9 mouse cellular contexts compared by ENCODE assay signal in the genomic region with DNA sequence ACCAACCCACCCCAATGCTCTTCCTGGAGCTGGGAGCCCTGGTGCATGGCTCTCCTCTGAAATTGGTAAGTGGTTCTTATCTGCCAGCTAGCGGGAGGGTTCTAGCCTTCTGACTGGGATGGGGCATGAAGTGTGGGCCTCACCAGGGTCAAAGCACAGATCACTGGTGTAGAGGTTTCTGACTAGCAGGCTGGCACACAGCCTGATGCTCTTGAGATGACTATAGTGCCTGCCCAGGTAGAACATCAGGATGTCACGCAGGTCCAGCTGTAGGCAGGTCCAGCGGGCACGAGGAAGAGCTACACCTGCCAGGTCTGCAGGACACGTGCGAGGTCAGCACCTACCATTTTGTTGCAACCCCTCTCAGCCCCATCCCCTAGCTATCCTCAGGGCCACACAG. TPM values are rescaled to one million over a fixed set of nuclear protein-coding genes. Genes with fewer than 3 reads are reported as not detected.
DNase-seq lines count a peak whose midpoint lies in the region; ATAC-seq lines count a peak whose summit lies in the region.
"Had no signal": no experiment of that assay in that cellular context is flagged by ENCODE, and none has a peak within 500 bp of the region (broad histone marks: within the 10 kb centered on the region; RNA-seq: fewer than 3 reads in every experiment).

No protein-coding gene starts in this region.

- peak overlapping the region; percentile 83; the same call in 1 of the 2 replicates for H3K9ac ChIP-seq in liver, embryonic 11.5 days (ENCODE audit: low read depth, low read length)
- H3K9ac ChIP-seq in limb, embryonic 13.5 days = peak overlapping the region; percentile 87
- H3K9ac ChIP-seq in stomach, embryonic 14.5 days (replicated peaks; ENCODE audit: low read depth, low read length) = peak overlapping the region; percentile 73; the same call in 1 of the 2 replicates

- 90% methylated on average over 6 of the region's 6 CpGs for WGBS in liver, embryonic 11.5 days
- WGBS in forebrain, embryonic 10.5 days = 95% methylated on average over 6 of the region's 6 CpGs
- WGBS in limb, embryonic 13.5 days = 89% methylated on average over 6 of the region's 6 CpGs
- WGBS in stomach, embryonic 14.5 days = 90% methylated on average over 6 of the region's 6 CpGs

- no peak for ATAC-seq in liver, embryonic 11.5 days (replicated peaks; ENCODE audit: low FRiP score)
- no peak for ATAC-seq in limb, embryonic 13.5 days (ENCODE audit: low FRiP score, low read depth)
- no peak for ATAC-seq in stomach, embryonic 14.5 days (ENCODE audit: insufficient number of reproducible peaks, insufficient read depth, low FRiP score, low read depth)

- no peaks in the 10 kb centered on the region for H3K9me3 ChIP-seq in liver, embryonic 11.5 days (ENCODE audit: control insufficient read depth, low read length)
- no peaks in the 10 kb centered on the region for H3K9me3 ChIP-seq in forebrain, embryonic 10.5 days
- H3K9me3 ChIP-seq in limb, embryonic 13.5 days = no peaks in the 10 kb centered on the region
- no peaks in the 10 kb centered on the region for H3K9me3 ChIP-seq in stomach, embryonic 14.5 days (ENCODE audit: control insufficient read depth, low read depth, low read length)

- peak overlapping the region; percentile 65 for H3K4me3 ChIP-seq in liver, embryonic 11.5 days (ENCODE audit: low read depth, low read length)
- H3K4me3 ChIP-seq in forebrain, embryonic 10.5 days = peak overlapping the region; percentile 84
- H3K4me3 ChIP-seq in limb, embryonic 13.5 days = peak overlapping the region; percentile 72
- H3K4me3 ChIP-seq in stomach, embryonic 14.5 days (ENCODE audit: low read depth, low read length) = no peak overlapping the region; the same call in 1 of the 2 replicates

- H3K36me3 ChIP-seq in liver, embryonic 11.5 days (ENCODE audit: control insufficient read depth, insufficient read depth, low read length) = peaks cover 5% of the 10 kb centered on the region; the same call in 1 of the 2 replicates
- H3K36me3 ChIP-seq in forebrain, embryonic 10.5 days (replicated peaks) = peaks cover 45% of the 10 kb centered on the region
- H3K36me3 ChIP-seq in limb, embryonic 13.5 days = peaks cover 11% of the 10 kb centered on the region
- no peaks in the 10 kb centered on the region for H3K36me3 ChIP-seq in stomach, embryonic 14.5 days (ENCODE audit: control insufficient read depth, insufficient read depth, low read length)

- peaks cover 19% of the 10 kb centered on the region for H3K4me1 ChIP-seq in liver, embryonic 11.5 days (replicated peaks; ENCODE audit: control insufficient read depth, insufficient read depth, low read length)
- peaks cover 32% of the 10 kb centered on the region for H3K4me1 ChIP-seq in forebrain, embryonic 10.5 days
- peaks cover 18% of the 10 kb centered on the region for H3K4me1 ChIP-seq in limb, embryonic 13.5 days
- H3K4me1 ChIP-seq in stomach, embryonic 14.5 days (ENCODE audit: control insufficient read depth, insufficient read depth, low read length) = peaks cover 7% of the 10 kb centered on the region

- H3K27me3 ChIP-seq in liver, embryonic 11.5 days (replicated peaks; ENCODE audit: control insufficient read depth, insufficient read depth, low read length) = no peaks in the 10 kb centered on the region
- H3K27me3 ChIP-seq in forebrain, embryonic 10.5 days (ENCODE audit: poor library complexity, severe bottlenecking) = no peaks in the 10 kb centered on the region
- H3K27me3 ChIP-seq in limb, embryonic 13.5 days = no peaks in the 10 kb centered on the region
- no peaks in the 10 kb centered on the region for H3K27me3 ChIP-seq in stomach, embryonic 14.5 days (ENCODE audit: control insufficient read depth, insufficient read depth, low read length)

- H3K4me2 ChIP-seq in liver, embryonic 11.5 days = peak overlapping the region; percentile 91
- peak overlapping the region; percentile 91 for H3K4me2 ChIP-seq in limb, embryonic 13.5 days (replicated peaks)
- H3K4me2 ChIP-seq in stomach, embryonic 14.5 days (replicated peaks; ENCODE audit: low read depth, low read length) = peak overlapping the region; percentile 93

- no peak overlapping the region for H3K27ac ChIP-seq in liver, embryonic 11.5 days (ENCODE audit: low read depth, low read length)
- H3K27ac ChIP-seq in forebrain, embryonic 10.5 days = peak overlapping the region; percentile 94
- H3K27ac ChIP-seq in limb, embryonic 13.5 days = no peak overlapping the region
- H3K27ac ChIP-seq in stomach, embryonic 14.5 days (ENCODE audit: low read length) = no peak overlapping the region

- no peak for DNase-seq in liver, embryonic 11.5 days (ENCODE audit: low spot score)
- DNase-seq in liver = no peak
- DNase-seq in forebrain, embryonic 10.5 days (ENCODE audit: extremely low spot score, low spot score) = no peak
- no peak for DNase-seq in layer of hippocampus, adult 9-11 months
- no peak for DNase-seq in c-Kit-positive CD71-positive TER-119-positive erythroid progenitor cells, embryonic 14.5 days (ENCODE audit: low spot score)
- no peak for DNase-seq in spleen, adult 18-20 months
- DNase-seq: thymus, postnatal 14 days had no signal

RNA-seq across cellular contexts. Expression of gene Wdr90, which starts 1.1 kb away (rescaled TPM):
- 22.2 and 25.7 TPM in 2 replicates for polyA plus RNA-seq in liver, embryonic 11.5 days (2014; fragmentation: Nextera tagmentation; extraction: Ambion mirVana)
- polyA plus RNA-seq in forebrain, embryonic 10.5 days (2016; fragmentation: Nextera tagmentation; extraction: Ambion mirVana) = 63.3 and 73.0 TPM in 2 replicates
- polyA plus RNA-seq in limb, embryonic 13.5 days (2015; fragmentation: Nextera tagmentation; extraction: Ambion mirVana) = 24.9 and 26.2 TPM in 2 replicates
- 20.1 and 22.5 TPM in 2 replicates for polyA plus RNA-seq in stomach, embryonic 14.5 days (2014; fragmentation: Nextera tagmentation; extraction: Ambion mirVana)

RNA-seq across cellular contexts. Expression of gene Mcrip2, which starts 8.3 kb away (rescaled TPM):
- polyA plus RNA-seq in liver, embryonic 11.5 days (2014; fragmentation: Nextera tagmentation; extraction: Ambion mirVana) = 96.5 and 110 TPM in 2 replicates
- 20.0 and 21.9 TPM in 2 replicates for polyA plus RNA-seq in forebrain, embryonic 10.5 days (2016; fragmentation: Nextera tagmentation; extraction: Ambion mirVana)
- 9.8 and 12.2 TPM in 2 replicates for polyA plus RNA-seq in limb, embryonic 13.5 days (2015; fragmentation: Nextera tagmentation; extraction: Ambion mirVana)
- polyA plus RNA-seq in stomach, embryonic 14.5 days (2014; fragmentation: Nextera tagmentation; extraction: Ambion mirVana) = 23.2 and 23.3 TPM in 2 replicates

RNA-seq across cellular contexts. Expression of gene Mettl26, which starts 14.6 kb away (rescaled TPM):
- 70.7 and 74.5 TPM in 2 replicates for polyA plus RNA-seq in liver, embryonic 11.5 days (2014; fragmentation: Nextera tagmentation; extraction: Ambion mirVana)
- polyA plus RNA-seq in forebrain, embryonic 10.5 days (2016; fragmentation: Nextera tagmentation; extraction: Ambion mirVana) = 76.7 and 79.1 TPM in 2 replicates
- polyA plus RNA-seq in limb, embryonic 13.5 days (2015; fragmentation: Nextera tagmentation; extraction: Ambion mirVana) = 56.1 and 56.2 TPM in 2 replicates
- polyA plus RNA-seq in stomach, embryonic 14.5 days (2014; fragmentation: Nextera tagmentation; extraction: Ambion mirVana) = 66.9 and 67.5 TPM in 2 replicates

RNA-seq across cellular contexts. Expression of gene Rhot2, which starts 15.6 kb away (rescaled TPM):
- 9.6 and 12.8 TPM in 2 replicates for polyA plus RNA-seq in liver, embryonic 11.5 days (2014; fragmentation: Nextera tagmentation; extraction: Ambion mirVana)
- 28.0 and 31.2 TPM in 2 replicates for polyA plus RNA-seq in forebrain, embryonic 10.5 days (2016; fragmentation: Nextera tagmentation; extraction: Ambion mirVana)
- 25.7 and 26.8 TPM in 2 replicates for polyA plus RNA-seq in limb, embryonic 13.5 days (2015; fragmentation: Nextera tagmentation; extraction: Ambion mirVana)
- 11.2 and 13.6 TPM in 2 replicates for polyA plus RNA-seq in stomach, embryonic 14.5 days (2014; fragmentation: Nextera tagmentation; extraction: Ambion mirVana)

RNA-seq across cellular contexts. Expression of gene Gm20683, which starts 18.7 kb away (rescaled TPM):
- polyA plus RNA-seq in liver, embryonic 11.5 days (2014; fragmentation: Nextera tagmentation; extraction: Ambion mirVana) = 0.78 and 1.1 TPM in 2 replicates
- 1.7 and 2.3 TPM in 2 replicates for polyA plus RNA-seq in forebrain, embryonic 10.5 days (2016; fragmentation: Nextera tagmentation; extraction: Ambion mirVana)
- 1.5 and 1.9 TPM in 2 replicates for polyA plus RNA-seq in limb, embryonic 13.5 days (2015; fragmentation: Nextera tagmentation; extraction: Ambion mirVana)
- 1.4 and 2.1 TPM in 2 replicates for polyA plus RNA-seq in stomach, embryonic 14.5 days (2014; fragmentation: Nextera tagmentation; extraction: Ambion mirVana)
